Mouse (Mus musculus) forebrain, embryonic 10.5 days (tissue): ENCODE results near the gene Cfap73. TPM values are rescaled to one million over a fixed set of nuclear protein-coding genes. Genes with fewer than 3 reads are reported as not detected.
A peak's percentile ranks its signal among the peaks of the same experiment; 100 is the strongest.

Experiments
- DNase-seq: peaks from one replicate; pipeline ENCODE4 v3.0.0-alpha.2; 2017; ENCODE audit warnings: low spot score; ENCODE audit errors: extremely low spot score
- H3K27ac ChIP-seq: fragments of 300-500 bp; sonication (generic); 2 replicates; pipeline ENCODE4 v1.5.1; 2016; ENCODE audit warnings: mild to moderate bottlenecking
- H3K27me3 ChIP-seq: fragments of 300-500 bp; sonication (generic); 2 replicates; pipeline ENCODE4 v1.6.1; 2016; ENCODE audit warnings: mild to moderate bottlenecking; ENCODE audit not compliant: poor library complexity, severe bottlenecking
- H3K36me3 ChIP-seq: fragments of 300-500 bp; sonication (generic); replicated peaks from 2 replicates; pipeline ENCODE4 v1.6.1; 2016; ENCODE audit warnings: mild to moderate bottlenecking, moderate library complexity
- H3K4me1 ChIP-seq: fragments of 300-500 bp; sonication (generic); 2 replicates; pipeline ENCODE4 v1.6.1; 2016
- H3K4me3 ChIP-seq: fragments of 300-500 bp; sonication (generic); 2 replicates; pipeline ENCODE4 v1.5.1; 2016; ENCODE audit warnings: mild to moderate bottlenecking, moderate library complexity
- H3K9me3 ChIP-seq: fragments of 300-500 bp; sonication (generic); 2 replicates; pipeline ENCODE4 v1.6.1; 2016; ENCODE audit warnings: mild to moderate bottlenecking, moderate library complexity
- WGBS: fragments of 180-500 bp; shearing (Covaris S2); methylation state at CpG from one replicate; pipeline ENCODE4 v1.1.7; 2016; 5-methylcytosine and 5-hydroxymethylcytosine counted together
- polyA plus RNA-seq: library from polyadenylated mRNA; unstranded; fragments of >200 nt; fragmentation: Nextera tagmentation; extraction: Ambion mirVana; gene quantifications from 2 replicates; pipeline ENCODE4 v1.2.1, GENCODE M21; 2016

Cfap73 gene
- polyA plus RNA-seq, 1 experiment from 2014 or later: not detected

- no peaks in the 10 kb centered on the region for H3K9me3 ChIP-seq
- H3K36me3 ChIP-seq: no peaks in the 10 kb centered on the region
- no peaks in the 10 kb centered on the region; the same call in 1 of the 2 replicates for H3K27me3 ChIP-seq
- 92% methylated on average over 7 of the region's 7 CpGs for WGBS
- no peak overlapping the region for H3K4me3 ChIP-seq
- H3K27ac ChIP-seq: no peak overlapping the region
- DNase-seq: no peak
- no peaks in the 10 kb centered on the region for H3K4me1 ChIP-seq
These were observed 6.1 kb upstream of the Cfap73 start for GRCm38 (mm10) chr5:120640094-120640493.

GRCm38 (mm10) chr5:120635633-120636032 is 1.6 kb upstream of the Cfap73 start:
- no peak overlapping the region for H3K4me3 ChIP-seq
- peaks cover 20% of the 10 kb centered on the region for H3K27me3 ChIP-seq
- H3K9me3 ChIP-seq: peaks cover 11% of the 10 kb centered on the region
- WGBS: 89% methylated on average over 5 of the region's 5 CpGs
- H3K36me3 ChIP-seq: no peaks in the 10 kb centered on the region
- DNase-seq: no peak
- no peak overlapping the region for H3K27ac ChIP-seq
- peaks cover 8% of the 10 kb centered on the region for H3K4me1 ChIP-seq

- peaks cover 11% of the 10 kb centered on the region for H3K9me3 ChIP-seq
- no peaks in the 10 kb centered on the region for H3K36me3 ChIP-seq
- 53% methylated on average over 5 of the region's 5 CpGs for WGBS
- peaks cover 28% of the 10 kb centered on the region for H3K27me3 ChIP-seq
- no peak overlapping the region for H3K4me3 ChIP-seq
- no peak overlapping the region for H3K27ac ChIP-seq
- no peak for DNase-seq
- H3K4me1 ChIP-seq: peaks cover 8% of the 10 kb centered on the region
These were observed 825 bp upstream of the Cfap73 start for GRCm38 (mm10) chr5:120634860-120635259.

- WGBS: 90% methylated on average over 5 of the region's 5 CpGs
- Histone ChIP-seq H3K4me1 (peaks cover 10% of the 10 kb centered on the region), H3K36me3 (peaks cover 21% of the 10 kb centered on the region), H3K9me3 (peaks cover 11% of the 10 kb centered on the region), H3K27me3 (peaks cover 33% of the 10 kb centered on the region), H3K4me3 (no peak overlapping the region), H3K27ac (no peak overlapping the region)
- DNase-seq: no peak
These were observed 2.1 kb downstream of the Cfap73 start for GRCm38 (mm10) chr5:120631892-120632291.

GRCm38 (mm10) chr5:120631128-120631527 is 2.9 kb downstream of the Cfap73 start:
- Histone ChIP-seq H3K4me3 (peak overlapping the region; percentile 37), H3K27ac (no peak overlapping the region), H3K36me3 (peaks cover 29% of the 10 kb centered on the region), H3K27me3 (peaks cover 33% of the 10 kb centered on the region), H3K9me3 (peaks cover 11% of the 10 kb centered on the region), H3K4me1 (peaks cover 16% of the 10 kb centered on the region)
- 10% methylated on average over 29 of the region's 29 CpGs for WGBS
- no peak for DNase-seq

- peaks cover 19% of the 10 kb centered on the region for H3K4me1 ChIP-seq
- peaks cover 11% of the 10 kb centered on the region for H3K9me3 ChIP-seq
- WGBS: 89% methylated on average over 7 of the region's 7 CpGs
- no peak overlapping the region for H3K4me3 ChIP-seq
- H3K36me3 ChIP-seq: peaks cover 54% of the 10 kb centered on the region
- peaks cover 33% of the 10 kb centered on the region for H3K27me3 ChIP-seq
- no peak overlapping the region for H3K27ac ChIP-seq
- no peak for DNase-seq
These were observed 5.4 kb downstream of the Cfap73 start for GRCm38 (mm10) chr5:120628624-120629023.

GRCm38 (mm10) chr5:120627515-120628300 is 6.3 kb downstream of the Cfap73 start:
- H3K36me3 ChIP-seq: peaks cover 63% of the 10 kb centered on the region

GRCm38 (mm10) chr5:120626399-120626798 is 7.6 kb downstream of the Cfap73 start:
- Histone ChIP-seq H3K36me3 (peaks cover 76% of the 10 kb centered on the region), H3K4me3 (no peak overlapping the region), H3K9me3 (no peaks in the 10 kb centered on the region; the same call in 1 of the 2 replicates), H3K4me1 (peaks cover 18% of the 10 kb centered on the region), H3K27ac (no peak overlapping the region), H3K27me3 (peaks cover 20% of the 10 kb centered on the region)
- peak; percentile 75 for DNase-seq
- WGBS: 24% methylated on average over 19 of the region's 19 CpGs

More at GRCm38 (mm10) chr5:120627515-120628300, 6.3 kb downstream of the Cfap73 start:
- Histone ChIP-seq H3K27me3 (peaks cover 33% of the 10 kb centered on the region), H3K4me3 (no peak overlapping the region), H3K9me3 (peaks cover 11% of the 10 kb centered on the region), H3K4me1 (peaks cover 19% of the 10 kb centered on the region), H3K27ac (no peak overlapping the region)
- 91% methylated on average over 15 of the region's 15 CpGs for WGBS
- no peak for DNase-seq

- H3K4me1 ChIP-seq: peaks cover 13% of the 10 kb centered on the region
- DNase-seq: no peak
- H3K27ac ChIP-seq: no peak overlapping the region
- H3K4me3 ChIP-seq: no peak overlapping the region
- peaks cover 96% of the 10 kb centered on the region for H3K36me3 ChIP-seq
- H3K27me3 ChIP-seq: peaks cover under 1% of the 10 kb centered on the region
- no peaks in the 10 kb centered on the region for H3K9me3 ChIP-seq
- WGBS: 96% methylated on average over 10 of the region's 10 CpGs
These were observed 9.6 kb downstream of the Cfap73 start for GRCm38 (mm10) chr5:120624427-120624826.

- WGBS: 88% methylated on average over 5 of the region's 5 CpGs
- Histone ChIP-seq H3K27ac (no peak overlapping the region), H3K4me1 (peaks cover 11% of the 10 kb centered on the region), H3K36me3 (peaks cover 100% of the 10 kb centered on the region), H3K27me3 (no peaks in the 10 kb centered on the region), H3K9me3 (no peaks in the 10 kb centered on the region), H3K4me3 (no peak overlapping the region)
- no peak for DNase-seq
These were observed 11.7 kb downstream of the Cfap73 start for GRCm38 (mm10) chr5:120622198-120622851.

GRCm38 (mm10) chr5:120621846-120622197 is 12.2 kb downstream of the Cfap73 start:
- Histone ChIP-seq H3K36me3 (peaks cover 100% of the 10 kb centered on the region), H3K4me3 (no peak overlapping the region), H3K27ac (no peak overlapping the region), H3K27me3 (no peaks in the 10 kb centered on the region), H3K4me1 (peaks cover 11% of the 10 kb centered on the region), H3K9me3 (no peaks in the 10 kb centered on the region)
- 96% methylated on average over 10 of the region's 10 CpGs for WGBS
- no peak for DNase-seq

GRCm38 (mm10) chr5:120621078-120621765 is 12.8 kb downstream of the Cfap73 start:
- Histone ChIP-seq H3K4me1 (peaks cover 6% of the 10 kb centered on the region), H3K9me3 (no peaks in the 10 kb centered on the region; the same call in 1 of the 2 replicates), H3K36me3 (peaks cover 100% of the 10 kb centered on the region), H3K27me3 (no peaks in the 10 kb centered on the region), H3K27ac (no peak overlapping the region), H3K4me3 (no peak overlapping the region)
- WGBS: 96% methylated on average over 23 of the region's 23 CpGs
- no peak for DNase-seq
